Mouse (Mus musculus) forebrain, postnatal 0 days (tissue): Measurements from ENCODE around the gene Guca1b. TPM values are rescaled to one million over a fixed set of nuclear protein-coding genes. Genes with fewer than 3 reads are reported as not detected.

ENCODE experiments used
- ATAC-seq: fragments of 200-750 bp; cut with Nextera tagmentation; 2 replicates; pipeline ENCODE4 v1.8.0; 2017; ENCODE audit warnings: mild to moderate bottlenecking, moderate library complexity
- DNase-seq: peaks from one replicate; pipeline ENCODE4 v3.0.0-alpha.2; 2015
- H3K27ac ChIP-seq: fragments of 300-500 bp; sonication (generic); 2 replicates; pipeline ENCODE4 v1.5.1; 2014; ENCODE audit warnings: low read depth, mild to moderate bottlenecking, antibody characterized with exemption, low read length, moderate library complexity, mixed read lengths
- H3K27me3 ChIP-seq: fragments of 300-500 bp; sonication (generic); 2 replicates; pipeline ENCODE4 v1.6.1; 2014; ENCODE audit warnings: mild to moderate bottlenecking, low read length, mixed read lengths; ENCODE audit not compliant: insufficient read depth
- H3K36me3 ChIP-seq: fragments of 300-500 bp; sonication (generic); 2 replicates; pipeline ENCODE4 v1.6.1; 2014; ENCODE audit warnings: mild to moderate bottlenecking, moderate library complexity; ENCODE audit not compliant: insufficient read depth
- H3K4me1 ChIP-seq: fragments of 300-500 bp; sonication (generic); 2 replicates; pipeline ENCODE4 v1.6.1; 2014; ENCODE audit warnings: antibody characterized with exemption; ENCODE audit not compliant: insufficient read depth
- H3K4me2 ChIP-seq: fragments of 300-500 bp; sonication (generic); 2 replicates; pipeline ENCODE4 v1.6.1; 2014; ENCODE audit warnings: low read depth, mild to moderate bottlenecking, moderate library complexity
- H3K4me3 ChIP-seq: fragments of 300-500 bp; sonication (generic); 2 replicates; pipeline ENCODE4 v1.5.1; 2014; ENCODE audit warnings: low read depth, low read length, mixed read lengths
- H3K9ac ChIP-seq: fragments of 300-500 bp; sonication (generic); 2 replicates; pipeline ENCODE4 v1.6.1; 2014; ENCODE audit warnings: mild to moderate bottlenecking
- H3K9me3 ChIP-seq: fragments of 300-500 bp; sonication (generic); 2 replicates; pipeline ENCODE4 v1.6.1; 2016; ENCODE audit warnings: low read length
- CTCF ChIP-seq: sonication (generic); IDR thresholded peaks from 2 replicates; pipeline ENCODE4 v1.5.1; 2016; ENCODE audit warnings: antibody characterized with exemption, control low read depth, low read depth
- WGBS: fragments of 180-500 bp; shearing (Covaris S2); extraction: QIAGEN DNeasy Blood & Tissue Kit; methylation state at CpG from one replicate; pipeline ENCODE4 v1.1.7; 2014; 5-methylcytosine and 5-hydroxymethylcytosine counted together
- polyA plus RNA-seq: library from polyadenylated mRNA; unstranded; fragments of >200 nt; fragmentation: Nextera tagmentation; extraction: Ambion mirVana; gene quantifications from 2 replicates; pipeline ENCODE4 v1.2.1, GENCODE M21; 2015
- total RNA-seq: library from RNA; depleted of rRNA; stranded (reverse); fragments of >200 nt; gene quantifications from 2 replicates; pipeline ENCODE4 v1.2.3, GENCODE M21; 2014; rRNA removed

Gene Guca1b
- 0.15 and 0.33 TPM in 2 replicates for total RNA-seq
- polyA plus RNA-seq = 0.18 TPM in 1 of 2 replicates, not detected in the other

GRCm38 (mm10) chr17:47385145-47385544, at the start of gene Guca1b:
Gene Guca1b (plus strand): TSS chr17:47385393.
- no peak for TF ChIP-seq CTCF
- Histone ChIP-seq H3K9me3 (no peaks in the 10 kb centered on the region), H3K27ac (no peak within 1 kb of the TSS), H3K4me1 (no peaks in the 10 kb centered on the region), H3K27me3 (no peaks in the 10 kb centered on the region), H3K36me3 (0 out of 2 replicates have a peak, but pooled peaks cover under 1% of the 10 kb centered on the region), H3K4me3 (no peak within 1 kb of the TSS), H3K4me2 (no peak within 1 kb of the TSS), H3K9ac (no peak within 1 kb of the TSS)
- DNase-seq = no peak
- no peak for ATAC-seq
- WGBS = 37% methylated on average over 10 of the region's 10 CpGs

GRCm38 (mm10) chr17:47343121-47343520, 42.1 kb upstream of the Guca1b start:
- H3K36me3 ChIP-seq = peaks cover 77% of the 10 kb centered on the region
- no peaks in the 10 kb centered on the region for H3K4me1 ChIP-seq
- H3K9me3 ChIP-seq = no peaks in the 10 kb centered on the region
- H3K4me2 ChIP-seq = no peak overlapping the region
- no peak for DNase-seq
- no peak overlapping the region for H3K9ac ChIP-seq
- H3K27me3 ChIP-seq = no peaks in the 10 kb centered on the region
- TF ChIP-seq CTCF = no peak
- no peak overlapping the region for H3K4me3 ChIP-seq
- ATAC-seq = no peak
- H3K27ac ChIP-seq = no peak overlapping the region
- WGBS = 89% methylated on average over 2 of the region's 2 CpGs

- Histone ChIP-seq H3K27ac (no peak overlapping the region), H3K36me3 (peaks cover 79% of the 10 kb centered on the region), H3K9me3 (peaks cover 27% of the 10 kb centered on the region), H3K4me1 (no peaks in the 10 kb centered on the region), H3K27me3 (no peaks in the 10 kb centered on the region), H3K4me2 (no peak overlapping the region), H3K9ac (no peak overlapping the region), H3K4me3 (no peak overlapping the region)
- 84% methylated on average over 3 of the region's 3 CpGs for WGBS
- no peak for TF ChIP-seq CTCF
- DNase-seq (no peak), ATAC-seq (peak; percentile 36; the same call in 1 of the 2 replicates)
These were observed 35.4 kb upstream of the Guca1b start for GRCm38 (mm10) chr17:47349721-47350319.

- TF ChIP-seq CTCF = peak; percentile 52
- 29% methylated on average over 6 of the region's 6 CpGs for WGBS
These were observed 25.2 kb upstream of the Guca1b start for GRCm38 (mm10) chr17:47359964-47360363.

GRCm38 (mm10) chr17:47361343-47361742, 23.9 kb upstream of the Guca1b start:
- ATAC-seq = no peak
- H3K4me3 ChIP-seq = no peak overlapping the region
- no peak for TF ChIP-seq CTCF

More at GRCm38 (mm10) chr17:47359964-47360363, 25.2 kb upstream of the Guca1b start:
- H3K36me3 ChIP-seq = peaks cover 46% of the 10 kb centered on the region
- DNase-seq (peak; percentile 13), ATAC-seq (no peak)
- H3K9ac ChIP-seq = no peak overlapping the region
- H3K27ac ChIP-seq = no peak overlapping the region
- no peaks in the 10 kb centered on the region for H3K27me3 ChIP-seq
- no peaks in the 10 kb centered on the region for H3K4me1 ChIP-seq
- no peak overlapping the region for H3K4me2 ChIP-seq
- no peaks in the 10 kb centered on the region for H3K9me3 ChIP-seq
- H3K4me3 ChIP-seq = no peak overlapping the region

GRCm38 (mm10) chr17:47368401-47369086, 16.6 kb upstream of the Guca1b start, which contains the start of gene Mrps10:
Gene Mrps10 (plus strand): TSS chr17:47368887.
- WGBS = 3% methylated on average over 35 of the region's 35 CpGs
- Histone ChIP-seq H3K9me3 (no peaks in the 10 kb centered on the region), H3K9ac (peak within 1 kb of the TSS; percentile 58), H3K27me3 (no peaks in the 10 kb centered on the region), H3K4me3 (peak within 1 kb of the TSS; percentile 72), H3K4me2 (peak within 1 kb of the TSS; percentile 72), H3K4me1 (0 out of 2 replicates have a peak, but pooled peaks cover 2% of the 10 kb centered on the region), H3K27ac (peak within 1 kb of the TSS; percentile 70), H3K36me3 (peaks cover 13% of the 10 kb centered on the region)
- DNase-seq = peak; percentile 95
- peak; percentile 96 for ATAC-seq
- no peak for TF ChIP-seq CTCF

More at GRCm38 (mm10) chr17:47361343-47361742, 23.9 kb upstream of the Guca1b start:
- Histone ChIP-seq H3K27me3 (no peaks in the 10 kb centered on the region), H3K27ac (no peak overlapping the region), H3K4me2 (no peak overlapping the region), H3K4me1 (no peaks in the 10 kb centered on the region), H3K9me3 (no peaks in the 10 kb centered on the region), H3K9ac (no peak overlapping the region), H3K36me3 (peaks cover 33% of the 10 kb centered on the region)
- no peak for DNase-seq
- 82% methylated on average over 11 of the region's 11 CpGs for WGBS

GRCm38 (mm10) chr17:47369087-47369443, 16.1 kb upstream of the Guca1b start:
- H3K36me3 ChIP-seq = peaks cover 18% of the 10 kb centered on the region
- H3K27ac ChIP-seq = peak overlapping the region; percentile 70
- 0 out of 2 replicates have a peak, but pooled peaks cover 2% of the 10 kb centered on the region for H3K4me1 ChIP-seq
- peak overlapping the region; percentile 72 for H3K4me3 ChIP-seq
- DNase-seq (no peak), ATAC-seq (peak; percentile 87)
- WGBS = 2% methylated on average over 20 of the region's 20 CpGs
- H3K4me2 ChIP-seq = peak overlapping the region; percentile 72
- H3K9me3 ChIP-seq = no peaks in the 10 kb centered on the region
- no peaks in the 10 kb centered on the region for H3K27me3 ChIP-seq
- peak overlapping the region; percentile 58 for H3K9ac ChIP-seq
- no peak for TF ChIP-seq CTCF
